Mouse (Mus musculus): ENCODE data around the gene Zdhhc21. TPM values are rescaled to one million over a fixed set of nuclear protein-coding genes. Genes with fewer than 3 reads are reported as not detected.

Gene Zdhhc21
- polyA plus RNA-seq, 1 experiment: 7.4 TPM

- H3K27me3 ChIP-seq (ENCODE audit: control insufficient read depth, insufficient read depth, low read length): no peaks in the 10 kb centered on the region
- no peaks in the 10 kb centered on the region for H3K4me1 ChIP-seq (replicated peaks; ENCODE audit: control insufficient read depth, insufficient read depth, low read length)
- no peak for TF ChIP-seq CTCF (IDR thresholded peaks at IDR 0.05; ENCODE audit: borderline replicate concordance, control insufficient read depth, extremely low read depth, insufficient read depth, low read length, poor library complexity)
- no peak for TF ChIP-seq POLR2A (IDR thresholded peaks at IDR 0.05; ENCODE audit: control insufficient read depth, extremely low read depth, insufficient read depth, low read length, poor library complexity)
- no peak overlapping the region for H3K4me3 ChIP-seq (ENCODE audit: control insufficient read depth, insufficient read depth, low read length)
- H3K36me3 ChIP-seq (ENCODE audit: control insufficient read depth, insufficient read depth, low read length): peaks cover under 1% of the 10 kb centered on the region; the same call in 1 of the 2 replicates
- WGBS: 95% methylated on average over 5 of the region's 5 CpGs
- no peak for DNase-seq
- H3K27ac ChIP-seq (ENCODE audit: control insufficient read depth, insufficient read depth, low read length): no peak overlapping the region
Observed at GRCm38 (mm10) chr4:82829429-82829828, 30.3 kb downstream of the Zdhhc21 start.

- no peaks in the 10 kb centered on the region for H3K4me1 ChIP-seq (replicated peaks; ENCODE audit: control insufficient read depth, insufficient read depth, low read length)
- no peaks in the 10 kb centered on the region for H3K27me3 ChIP-seq (ENCODE audit: control insufficient read depth, insufficient read depth, low read length)
- no peaks in the 10 kb centered on the region for H3K36me3 ChIP-seq (ENCODE audit: control insufficient read depth, insufficient read depth, low read length)
- DNase-seq: no peak
- no peak overlapping the region for H3K4me3 ChIP-seq (ENCODE audit: control insufficient read depth, insufficient read depth, low read length)
- no peak overlapping the region for H3K27ac ChIP-seq (ENCODE audit: control insufficient read depth, insufficient read depth, low read length)
- no peak for TF ChIP-seq CTCF (IDR thresholded peaks at IDR 0.05; ENCODE audit: borderline replicate concordance, control insufficient read depth, extremely low read depth, insufficient read depth, low read length, poor library complexity)
- TF ChIP-seq POLR2A (IDR thresholded peaks at IDR 0.05; ENCODE audit: control insufficient read depth, extremely low read depth, insufficient read depth, low read length, poor library complexity): no peak
- 97% methylated on average over 2 of the region's 2 CpGs for WGBS
Observed at GRCm38 (mm10) chr4:82827001-82827400, 32.8 kb downstream of the Zdhhc21 start.

GRCm38 (mm10) chr4:82817833-82818232 lies 41.9 kb downstream of the Zdhhc21 start:
- Histone ChIP-seq H3K36me3 (ENCODE audit: control insufficient read depth, insufficient read depth, low read length) (no peaks in the 10 kb centered on the region), H3K27me3 (ENCODE audit: control insufficient read depth, insufficient read depth, low read length) (no peaks in the 10 kb centered on the region), H3K27ac (ENCODE audit: control insufficient read depth, insufficient read depth, low read length) (no peak overlapping the region), H3K4me1 (replicated peaks; ENCODE audit: control insufficient read depth, insufficient read depth, low read length) (no peaks in the 10 kb centered on the region), H3K4me3 (ENCODE audit: control insufficient read depth, insufficient read depth, low read length) (no peak overlapping the region)
- WGBS: 79% methylated on average over 5 of the region's 5 CpGs
- TF ChIP-seq CTCF (IDR thresholded peaks at IDR 0.05; ENCODE audit: borderline replicate concordance, control insufficient read depth, extremely low read depth, insufficient read depth, low read length, poor library complexity) (no peak), POLR2A (IDR thresholded peaks at IDR 0.05; ENCODE audit: control insufficient read depth, extremely low read depth, insufficient read depth, low read length, poor library complexity) (no peak)
- DNase-seq: no peak

- no peak for TF ChIP-seq CTCF (IDR thresholded peaks at IDR 0.05; ENCODE audit: borderline replicate concordance, control insufficient read depth, extremely low read depth, insufficient read depth, low read length, poor library complexity)
- no peak for TF ChIP-seq POLR2A (IDR thresholded peaks at IDR 0.05; ENCODE audit: control insufficient read depth, extremely low read depth, insufficient read depth, low read length, poor library complexity)
- Histone ChIP-seq H3K4me1 (replicated peaks; ENCODE audit: control insufficient read depth, insufficient read depth, low read length) (no peaks in the 10 kb centered on the region), H3K27me3 (ENCODE audit: control insufficient read depth, insufficient read depth, low read length) (no peaks in the 10 kb centered on the region), H3K27ac (ENCODE audit: control insufficient read depth, insufficient read depth, low read length) (no peak overlapping the region), H3K36me3 (ENCODE audit: control insufficient read depth, insufficient read depth, low read length) (no peaks in the 10 kb centered on the region), H3K4me3 (ENCODE audit: control insufficient read depth, insufficient read depth, low read length) (no peak overlapping the region)
- 93% methylated on average over 8 of the region's 8 CpGs for WGBS
- no peak for DNase-seq
Observed at GRCm38 (mm10) chr4:82816351-82816750, 43.4 kb downstream of the Zdhhc21 start.

- no peak for TF ChIP-seq CTCF (IDR thresholded peaks at IDR 0.05; ENCODE audit: borderline replicate concordance, control insufficient read depth, extremely low read depth, insufficient read depth, low read length, poor library complexity)
- no peak for TF ChIP-seq POLR2A (IDR thresholded peaks at IDR 0.05; ENCODE audit: control insufficient read depth, extremely low read depth, insufficient read depth, low read length, poor library complexity)
- Histone ChIP-seq H3K4me3 (ENCODE audit: control insufficient read depth, insufficient read depth, low read length) (no peak overlapping the region), H3K27me3 (ENCODE audit: control insufficient read depth, insufficient read depth, low read length) (no peaks in the 10 kb centered on the region), H3K27ac (ENCODE audit: control insufficient read depth, insufficient read depth, low read length) (no peak overlapping the region), H3K36me3 (ENCODE audit: control insufficient read depth, insufficient read depth, low read length) (no peaks in the 10 kb centered on the region), H3K4me1 (replicated peaks; ENCODE audit: control insufficient read depth, insufficient read depth, low read length) (no peaks in the 10 kb centered on the region)
- WGBS: 93% methylated on average over 4 of the region's 4 CpGs
- no peak for DNase-seq
Observed at GRCm38 (mm10) chr4:82815296-82815695, 44.5 kb downstream of the Zdhhc21 start.

- H3K4me3 ChIP-seq (ENCODE audit: control insufficient read depth, insufficient read depth, low read length): no peak overlapping the region
- H3K27ac ChIP-seq (ENCODE audit: control insufficient read depth, insufficient read depth, low read length): no peak overlapping the region
- no peak for DNase-seq
- no peaks in the 10 kb centered on the region for H3K4me1 ChIP-seq (replicated peaks; ENCODE audit: control insufficient read depth, insufficient read depth, low read length)
- TF ChIP-seq POLR2A (IDR thresholded peaks at IDR 0.05; ENCODE audit: control insufficient read depth, extremely low read depth, insufficient read depth, low read length, poor library complexity): no peak
- no peak for TF ChIP-seq CTCF (IDR thresholded peaks at IDR 0.05; ENCODE audit: borderline replicate concordance, control insufficient read depth, extremely low read depth, insufficient read depth, low read length, poor library complexity)
- WGBS: 88% methylated on average over 6 of the region's 6 CpGs
- H3K36me3 ChIP-seq (ENCODE audit: control insufficient read depth, insufficient read depth, low read length): no peaks in the 10 kb centered on the region
- H3K27me3 ChIP-seq (ENCODE audit: control insufficient read depth, insufficient read depth, low read length): no peaks in the 10 kb centered on the region
Observed at GRCm38 (mm10) chr4:82813356-82813755, 46.4 kb downstream of the Zdhhc21 start.

- no peak for TF ChIP-seq CTCF (IDR thresholded peaks at IDR 0.05; ENCODE audit: borderline replicate concordance, control insufficient read depth, extremely low read depth, insufficient read depth, low read length, poor library complexity)
- no peak for TF ChIP-seq POLR2A (IDR thresholded peaks at IDR 0.05; ENCODE audit: control insufficient read depth, extremely low read depth, insufficient read depth, low read length, poor library complexity)
- H3K4me3 ChIP-seq (ENCODE audit: control insufficient read depth, insufficient read depth, low read length): no peak overlapping the region
- no peak for DNase-seq
- no peak overlapping the region for H3K27ac ChIP-seq (ENCODE audit: control insufficient read depth, insufficient read depth, low read length)
- H3K4me1 ChIP-seq (replicated peaks; ENCODE audit: control insufficient read depth, insufficient read depth, low read length): no peaks in the 10 kb centered on the region
- WGBS: 97% methylated on average over 10 of the region's 10 CpGs
- H3K27me3 ChIP-seq (ENCODE audit: control insufficient read depth, insufficient read depth, low read length): no peaks in the 10 kb centered on the region
- H3K36me3 ChIP-seq (ENCODE audit: control insufficient read depth, insufficient read depth, low read length): no peaks in the 10 kb centered on the region; the same call in 1 of the 2 replicates
Observed at GRCm38 (mm10) chr4:82807811-82808210, 51.9 kb downstream of the Zdhhc21 start.
